Mouse (Mus musculus): ENCODE measurements around the gene Rmnd5a.
A peak's percentile ranks its signal among the peaks of the same experiment; 100 is the strongest.
"Not testable (repeated sequence)": the region's sequence is repeated elsewhere in the genome, so short reads cannot be mapped to it uniquely, and the experiment has no call there.

Gene Rmnd5a

GRCm38 (mm10) chr6:71440492-71441250 is at the start of gene Rmnd5a:
Gene Rmnd5a, minus strand, starts transcription at chr6:71440637.
- DNase-seq, result peak; percentile 98 to 99

DNA sequence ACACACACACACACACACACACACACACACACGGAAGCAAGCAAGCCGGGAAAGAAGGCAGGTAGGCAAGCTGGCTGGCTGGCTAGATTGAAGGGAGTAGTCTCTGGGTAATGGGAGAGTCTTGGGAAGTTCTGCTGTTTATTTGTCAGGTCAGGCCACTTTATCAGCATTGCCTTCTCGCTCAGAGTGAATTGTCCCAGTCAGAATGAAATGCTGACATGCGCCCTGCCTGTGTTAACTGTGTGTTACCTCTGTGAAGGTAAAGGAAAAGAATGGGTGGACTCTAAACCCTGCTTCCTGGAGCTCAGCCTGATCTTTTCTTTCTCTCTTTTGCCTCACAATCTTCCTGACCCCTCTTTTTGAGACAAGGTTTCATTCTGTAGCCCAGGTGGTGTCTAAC is 47.5 kb upstream of the Rmnd5a start:
- no peak for DNase-seq

DNA sequence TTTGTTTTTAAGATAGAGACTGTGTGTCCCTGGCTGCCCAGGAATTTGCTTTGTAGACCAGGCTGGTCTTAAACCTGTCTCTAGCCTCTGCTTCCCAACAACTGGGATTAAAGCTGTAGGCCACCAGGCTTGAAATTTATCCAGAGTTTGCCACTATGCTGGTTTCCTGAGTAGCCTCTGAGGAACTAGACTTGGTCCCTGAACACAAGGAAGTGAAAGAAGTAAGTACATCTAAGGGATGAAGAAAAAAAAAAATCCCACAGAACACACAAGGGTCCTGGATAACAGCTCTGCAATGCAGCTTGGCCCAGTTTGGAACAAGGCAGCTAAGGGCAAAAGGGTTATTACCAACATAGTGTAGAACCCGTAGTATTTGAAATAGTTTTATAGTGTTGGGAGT is 46.4 kb upstream of the Rmnd5a start:
- no peak for DNase-seq

- DNase-seq, result no peak
Observed at GRCm38 (mm10) chr6:71486226-71486625, 45.8 kb upstream of the Rmnd5a start.

GRCm38 (mm10) chr6:71485246-71485645 is 44.8 kb upstream of the Rmnd5a start:
- DNase-seq, result no peak

DNA sequence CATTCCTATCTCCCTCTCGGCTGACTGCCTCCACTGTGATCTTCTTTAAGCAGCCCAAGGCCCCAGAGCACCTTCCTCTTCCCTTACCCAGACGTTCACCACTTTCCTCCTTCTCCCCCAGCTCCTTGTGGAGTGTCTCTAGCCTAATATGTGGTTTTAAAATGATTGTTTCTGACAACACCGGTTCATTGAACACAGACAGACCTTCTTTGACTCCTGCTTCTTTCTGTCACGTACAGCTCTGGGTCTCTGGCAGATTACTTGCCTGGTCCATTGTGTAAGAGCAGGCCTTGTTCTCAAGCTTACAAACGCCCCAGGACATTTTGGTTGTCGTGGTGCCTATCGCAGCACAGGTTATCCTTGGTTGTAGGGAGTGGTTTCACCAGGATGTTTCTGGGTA is 40.7 kb upstream of the Rmnd5a start:
- no peak for DNase-seq

DNA sequence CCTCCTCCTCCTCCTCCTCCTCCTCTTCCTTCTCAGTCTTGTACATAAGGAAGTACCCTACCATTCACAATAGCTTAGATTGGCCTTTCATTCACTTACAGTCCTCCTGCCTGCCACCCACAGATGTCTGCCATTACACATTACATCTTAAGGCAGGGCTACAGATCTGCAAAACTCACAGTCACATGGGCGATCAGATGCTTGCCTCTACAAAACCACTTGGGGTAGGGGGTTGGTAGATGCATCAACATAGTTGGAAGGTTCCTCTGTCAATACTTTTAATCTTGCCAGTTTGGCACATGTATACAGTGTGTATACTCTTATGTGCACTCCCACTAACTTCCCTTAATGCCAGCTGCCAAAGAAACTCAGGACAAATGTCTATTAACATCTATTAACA is 39.7 kb upstream of the Rmnd5a start:
- no peak for DNase-seq

GRCm38 (mm10) chr6:71479588-71479987 is 39.2 kb upstream of the Rmnd5a start:
- DNase-seq, result not testable (repeated sequence)

DNA sequence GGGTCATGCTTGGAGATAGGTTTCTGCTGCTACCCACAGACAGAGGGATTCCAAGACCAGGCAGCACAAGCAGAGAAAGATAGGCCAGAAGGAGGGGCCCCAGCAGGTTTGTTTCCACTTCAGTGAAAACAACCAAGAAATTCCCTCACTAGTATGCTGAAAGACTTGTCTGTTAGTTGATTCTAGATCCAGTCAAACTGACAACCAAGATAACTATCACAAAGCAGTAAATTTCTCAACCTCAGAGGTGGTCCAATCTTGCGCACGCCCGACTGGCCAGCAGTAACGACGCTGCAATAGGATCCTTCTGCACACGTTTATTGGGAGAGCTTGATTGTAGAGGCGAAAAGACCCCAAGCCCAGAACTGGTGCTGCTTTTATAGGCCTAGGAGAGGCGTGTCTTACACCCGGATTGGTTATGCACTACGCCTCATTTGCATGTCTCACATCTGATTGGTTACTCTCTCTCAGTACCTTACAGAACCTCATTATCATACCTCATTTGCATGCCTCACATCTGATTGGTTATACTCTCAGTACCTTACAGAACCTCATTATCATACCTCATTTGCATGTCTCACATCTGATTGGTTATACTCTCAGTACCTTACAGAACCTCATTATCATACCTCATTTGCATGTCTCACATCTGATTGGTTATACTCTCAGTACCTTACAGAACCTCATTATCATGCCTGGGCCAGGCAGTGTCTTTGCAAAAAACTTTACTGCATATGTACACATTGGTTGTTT is 38.6 kb upstream of the Rmnd5a start:
- DNase-seq, result not testable (repeated sequence)

DNA sequence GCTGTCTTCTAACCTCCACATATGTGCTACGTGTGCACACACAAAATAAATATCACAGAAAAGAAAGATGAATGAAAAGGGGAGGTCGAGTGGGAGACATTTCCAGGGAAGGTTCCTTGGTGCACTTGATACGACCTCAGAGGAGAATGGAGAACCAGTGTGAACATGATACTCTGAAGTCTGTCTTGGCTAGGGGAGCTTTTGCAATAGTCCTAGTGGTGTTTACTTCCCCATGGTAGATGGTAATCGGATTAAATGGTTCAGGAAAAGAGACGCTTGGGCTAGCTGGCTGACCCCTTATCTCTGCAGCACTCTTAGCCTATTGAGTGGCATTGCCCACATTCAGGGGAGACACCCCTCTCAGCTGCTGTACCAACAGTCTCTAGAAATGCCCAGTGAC is 36.3 kb upstream of the Rmnd5a start:
- no peak for DNase-seq

DNA sequence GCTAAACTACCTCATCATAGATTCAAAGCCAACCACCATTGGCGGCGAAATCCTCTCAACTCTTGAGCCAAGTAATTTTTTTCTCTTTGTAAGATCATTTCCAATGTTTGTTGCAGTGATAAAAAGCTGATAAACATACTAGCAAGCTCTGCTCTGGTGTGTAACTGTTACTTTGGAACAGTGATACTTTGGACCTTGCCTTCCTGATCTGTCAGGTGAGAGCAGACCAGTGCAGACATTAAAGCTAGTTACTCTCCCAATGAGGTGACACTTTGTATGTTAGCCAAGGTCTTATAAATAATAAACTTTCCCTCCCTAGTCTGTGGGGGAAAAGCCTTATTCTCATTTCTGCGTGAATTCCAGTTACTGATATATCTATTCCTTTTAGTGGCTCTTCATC is 35.2 kb upstream of the Rmnd5a start:
- DNase-seq, result no peak

DNA sequence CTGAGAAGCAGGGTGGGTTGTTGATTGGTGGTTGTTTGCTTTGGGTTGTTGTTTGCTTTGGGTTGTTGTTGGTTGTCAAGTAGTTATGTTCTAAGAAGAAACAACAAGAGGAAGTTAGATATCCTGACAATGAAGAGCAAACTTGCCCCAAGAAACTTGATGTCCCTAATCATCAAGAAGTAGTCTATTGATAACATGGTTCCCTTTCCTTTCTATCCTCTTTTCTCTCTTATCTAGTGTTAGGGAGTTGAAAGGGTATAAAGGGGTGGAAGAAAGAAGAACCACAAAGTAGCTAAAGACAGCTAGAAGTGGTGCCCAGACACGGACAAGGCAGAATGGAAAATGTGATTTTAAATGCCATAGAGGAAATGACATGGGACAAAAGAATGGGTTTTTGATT is 32.3 kb upstream of the Rmnd5a start:
- DNase-seq, result no peak

GRCm38 (mm10) chr6:71471830-71472520 is 31.5 kb upstream of the Rmnd5a start:
- no peak for DNase-seq

DNA sequence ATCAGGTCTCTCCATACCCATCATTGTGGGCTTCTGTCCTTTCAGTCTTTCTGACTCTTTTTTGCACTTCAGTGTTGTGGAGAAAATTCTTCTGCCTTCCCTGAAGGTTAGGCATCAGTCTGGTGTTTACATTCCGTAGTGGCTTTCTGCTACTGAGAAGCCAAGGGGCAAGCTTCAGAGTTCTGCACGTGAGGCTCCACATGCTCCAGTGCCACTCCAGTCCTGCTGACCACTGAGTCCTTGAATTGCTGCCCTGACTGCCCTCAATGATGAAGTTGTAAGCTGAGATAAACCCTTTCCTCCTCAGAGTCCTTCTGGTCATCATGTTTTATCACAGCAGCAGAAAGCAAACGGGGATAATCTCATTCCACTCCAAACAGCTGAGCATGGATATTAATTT is 28.9 kb upstream of the Rmnd5a start:
- peak; percentile 8 to 26 for DNase-seq

DNA sequence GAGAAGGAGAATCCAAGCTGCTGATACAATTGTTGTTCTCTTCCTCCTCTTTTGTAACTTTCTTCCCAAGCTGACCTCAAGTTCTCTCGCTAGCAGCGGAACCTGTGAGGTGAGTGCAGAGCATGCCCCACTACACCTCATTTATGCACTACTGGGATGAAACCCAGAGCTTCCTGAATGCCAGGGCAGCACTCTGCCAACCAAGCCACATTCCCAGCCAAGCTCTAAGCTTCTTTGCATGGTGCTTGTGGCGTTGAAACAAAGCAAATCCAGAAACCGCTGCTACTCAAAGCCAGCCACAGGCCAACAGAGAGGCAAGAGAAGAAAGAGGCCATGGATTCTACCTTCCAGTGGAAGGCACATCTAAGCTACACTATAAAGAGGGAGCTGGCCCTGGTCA is 27.3 kb upstream of the Rmnd5a start:
- no peak for DNase-seq

- DNase-seq, result no peak
Observed at GRCm38 (mm10) chr6:71465146-71465545, 24.7 kb upstream of the Rmnd5a start.

- DNase-seq, result no peak
Observed at GRCm38 (mm10) chr6:71457956-71458608, 17.6 kb upstream of the Rmnd5a start.

GRCm38 (mm10) chr6:71453983-71454739 is 13.7 kb upstream of the Rmnd5a start:
- not testable (repeated sequence) for DNase-seq

DNA sequence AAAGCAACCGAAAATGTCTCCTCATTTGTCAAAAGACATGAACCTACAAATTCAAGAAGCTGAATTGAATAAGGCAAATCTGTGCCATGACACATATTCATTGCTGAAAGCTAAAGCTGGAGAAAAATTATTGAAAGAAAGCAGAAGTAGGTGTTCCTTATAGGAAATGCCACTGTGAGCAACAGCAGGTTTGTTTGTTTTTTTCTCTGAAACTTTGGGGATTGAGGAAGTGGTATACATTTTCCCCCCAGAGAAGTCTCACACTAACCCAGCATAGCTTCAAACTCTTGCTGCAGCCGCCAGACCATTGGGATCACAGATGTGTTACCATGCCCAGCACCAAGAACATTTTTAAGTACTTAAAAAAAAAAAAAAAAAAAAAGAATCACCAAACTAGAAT is 12.4 kb upstream of the Rmnd5a start:
- no peak for DNase-seq

- no peak for DNase-seq
Observed at GRCm38 (mm10) chr6:71445560-71445959, 5.1 kb upstream of the Rmnd5a start.

DNA sequence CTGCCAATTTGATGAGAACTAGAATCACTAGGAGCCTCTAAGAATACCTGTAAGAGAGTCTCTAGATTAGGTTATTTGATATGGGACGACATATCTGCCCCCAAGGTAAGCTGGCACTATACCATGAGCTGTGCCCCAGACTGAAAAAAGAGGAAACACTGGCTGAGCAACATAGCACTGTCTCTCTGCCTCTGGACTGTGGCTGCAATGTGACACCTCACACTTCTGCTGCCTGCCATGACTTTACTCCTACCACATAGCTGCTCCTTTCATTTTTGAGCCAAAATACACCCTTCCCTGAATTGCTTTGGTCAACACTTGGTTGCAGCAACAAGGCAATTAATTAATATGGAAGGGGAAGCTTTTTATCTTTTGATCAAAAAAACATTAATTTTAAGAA is 4.3 kb upstream of the Rmnd5a start:
- no peak for DNase-seq

DNA sequence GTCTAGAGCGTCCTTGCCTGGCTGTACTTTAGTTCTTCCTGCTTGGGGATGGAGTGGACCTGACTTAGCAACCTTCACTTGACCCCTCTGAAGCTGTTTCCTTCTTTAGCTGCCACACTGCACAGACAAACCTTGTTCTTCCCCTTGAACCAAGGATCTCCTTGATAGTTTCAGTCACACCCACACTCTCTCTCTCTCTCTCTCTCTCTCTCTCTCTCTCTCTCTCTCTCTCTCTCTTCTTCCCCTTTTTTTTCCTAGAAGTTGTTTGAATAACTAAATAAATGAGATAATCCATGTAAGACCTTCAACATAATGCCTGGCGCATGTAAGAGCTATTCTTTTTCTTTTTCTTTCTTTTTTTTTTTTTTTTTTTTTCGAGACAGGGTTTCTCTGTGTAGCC is 1.7 kb upstream of the Rmnd5a start:
- no peak for DNase-seq

DNA sequence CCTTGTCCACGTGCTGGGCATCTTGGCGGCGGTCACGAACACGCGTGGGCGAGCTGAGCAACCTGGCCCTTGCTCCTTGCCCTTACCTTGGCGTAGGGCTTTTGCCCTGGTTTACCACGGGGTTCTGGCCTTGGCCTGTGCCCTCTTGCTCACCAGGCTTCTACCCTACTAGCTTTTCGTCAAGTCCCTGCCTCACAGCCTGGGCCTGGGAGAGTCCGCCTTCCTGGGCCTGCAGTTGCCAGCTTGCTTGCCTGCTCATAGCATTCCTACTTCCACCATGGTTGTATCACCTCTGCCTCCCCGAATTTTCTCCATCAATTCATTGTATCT is 779 bp upstream of the Rmnd5a start:
- DNase-seq, result no peak

Data from kidney, postnatal 4 days (tissue).